Mouse (Mus musculus) kidney, embryonic 16.5 days (tissue): ENCODE results near the gene Tas2r130. TPM values are rescaled to one million over a fixed set of nuclear protein-coding genes. Genes with fewer than 3 reads are reported as not detected.
"Not testable (repeated sequence)": the region's sequence is repeated elsewhere in the genome, so short reads cannot be mapped to it uniquely, and the experiment has no call there.

ENCODE experiments used
- ATAC-seq: fragments of 200-750 bp; cut with Nextera tagmentation; 2 replicates; pipeline ENCODE4 v1.8.0; 2017; ENCODE audit warnings: moderate TSS enrichment; ENCODE audit not compliant: low FRiP score, low TSS enrichment
- H3K27ac ChIP-seq: fragments of 300-500 bp; sonication (generic); 2 replicates; pipeline ENCODE4 v1.5.1; 2014; ENCODE audit warnings: low read length
- H3K27me3 ChIP-seq: fragments of 300-500 bp; sonication (generic); 2 replicates; pipeline ENCODE4 v1.6.1; 2014; ENCODE audit warnings: low read length, control low read depth, mixed read lengths; ENCODE audit not compliant: insufficient read depth
- H3K36me3 ChIP-seq: fragments of 300-500 bp; sonication (generic); 2 replicates; pipeline ENCODE4 v1.6.1; 2014; ENCODE audit warnings: low read length, control low read depth, mixed read lengths; ENCODE audit not compliant: insufficient read depth
- H3K4me1 ChIP-seq: fragments of 300-500 bp; sonication (generic); 2 replicates; pipeline ENCODE4 v1.6.1; 2014; ENCODE audit warnings: low read length, control low read depth, mixed read lengths; ENCODE audit not compliant: insufficient read depth
- H3K4me2 ChIP-seq: fragments of 300-500 bp; sonication (generic); replicated peaks from 2 replicates; pipeline ENCODE4 v1.6.1; 2014; ENCODE audit warnings: low read depth, low read length
- H3K4me3 ChIP-seq: fragments of 300-500 bp; sonication (generic); 2 replicates; pipeline ENCODE4 v1.5.1; 2014; ENCODE audit warnings: mild to moderate bottlenecking, low read length
- H3K9ac ChIP-seq: fragments of 300-500 bp; sonication (generic); replicated peaks from 2 replicates; pipeline ENCODE4 v1.6.1; 2014; ENCODE audit warnings: low read length
- H3K9me3 ChIP-seq: fragments of 300-500 bp; sonication (generic); 2 replicates; pipeline ENCODE4 v1.6.1; 2016; ENCODE audit warnings: low read length, control low read depth
- WGBS: fragments of 180-500 bp; shearing (Covaris S2); extraction: QIAGEN DNeasy Blood & Tissue Kit; methylation state at CpG from one replicate; pipeline ENCODE4 v1.1.7; 2014; 5-methylcytosine and 5-hydroxymethylcytosine counted together
- polyA plus RNA-seq: library from polyadenylated mRNA; unstranded; fragments of >200 nt; fragmentation: Nextera tagmentation; extraction: Ambion mirVana; gene quantifications from 2 replicates; pipeline ENCODE4 v1.2.1, GENCODE M21; 2015

The Tas2r130 gene
- not detected in 2 replicates for polyA plus RNA-seq

- Histone ChIP-seq H3K36me3 (no peaks in the 10 kb centered on the region), H3K27ac (no peak within 1 kb of the TSS), H3K4me1 (no peaks in the 10 kb centered on the region), H3K27me3 (no peaks in the 10 kb centered on the region), H3K9ac (no peak within 1 kb of the TSS), H3K4me3 (no peak within 1 kb of the TSS), H3K9me3 (peaks cover 3% of the 10 kb centered on the region; the same call in 1 of the 2 replicates), H3K4me2 (no peak within 1 kb of the TSS)
- WGBS = 73% methylated on average over 3 of the region's 3 CpGs
- ATAC-seq = no peak
Observed at GRCm38 (mm10) chr6:131630812-131631211, at the start of gene Tas2r130. Gene Tas2r130, minus strand, starts transcription at chr6:131630912.

GRCm38 (mm10) chr6:131678786-131679185 is 48.1 kb upstream of the Tas2r130 start, which contains the start of gene Tas2r106:
Gene Tas2r106, minus strand, starts transcription at chr6:131678886.
- Histone ChIP-seq H3K9me3 (no peaks in the 10 kb centered on the region), H3K9ac (no peak within 1 kb of the TSS), H3K27me3 (no peaks in the 10 kb centered on the region), H3K4me2 (no peak within 1 kb of the TSS), H3K4me3 (no peak within 1 kb of the TSS), H3K36me3 (no peaks in the 10 kb centered on the region), H3K4me1 (no peaks in the 10 kb centered on the region), H3K27ac (no peak within 1 kb of the TSS)
- no peak for ATAC-seq
- WGBS = 76% methylated on average over 3 of the region's 3 CpGs

GRCm38 (mm10) chr6:131660049-131660448 is 29.3 kb upstream of the Tas2r130 start, which contains the start of gene Tas2r107:
Gene Tas2r107, minus strand, starts transcription at chr6:131660149.
- Histone ChIP-seq H3K27me3 (no peaks in the 10 kb centered on the region), H3K4me3 (no peak within 1 kb of the TSS), H3K4me2 (no peak within 1 kb of the TSS), H3K4me1 (no peaks in the 10 kb centered on the region), H3K27ac (no peak within 1 kb of the TSS), H3K9ac (no peak within 1 kb of the TSS), H3K9me3 (no peaks in the 10 kb centered on the region; the same call in 1 of the 2 replicates), H3K36me3 (no peaks in the 10 kb centered on the region)
- no peak for ATAC-seq

GRCm38 (mm10) chr6:131609956-131610355 is 20.8 kb downstream of the Tas2r130 start:
- not testable (repeated sequence) for H3K36me3 ChIP-seq, H3K4me3 ChIP-seq, H3K4me1 ChIP-seq, H3K27me3 ChIP-seq, H3K9ac ChIP-seq, ATAC-seq, H3K27ac ChIP-seq, H3K4me2 ChIP-seq
- peaks cover 11% of the 10 kb centered on the region; the same call in 1 of the 2 replicates for H3K9me3 ChIP-seq
- WGBS = 83% methylated on average over 1 of the region's 1 CpGs

- H3K4me2 ChIP-seq = no peak overlapping the region
- ATAC-seq = no peak
- H3K4me3 ChIP-seq = no peak overlapping the region
- no peaks in the 10 kb centered on the region for H3K36me3 ChIP-seq
- H3K9me3 ChIP-seq = peaks cover 5% of the 10 kb centered on the region; the same call in 1 of the 2 replicates
- H3K27me3 ChIP-seq = no peaks in the 10 kb centered on the region
- WGBS = 89% methylated on average over 4 of the region's 4 CpGs
- no peak overlapping the region for H3K27ac ChIP-seq
- no peak overlapping the region for H3K9ac ChIP-seq
- no peaks in the 10 kb centered on the region for H3K4me1 ChIP-seq
Observed at GRCm38 (mm10) chr6:131604821-131605220, 25.9 kb downstream of the Tas2r130 start.

Other genes starting within 250 kb of the Tas2r130 start
- gene Ybx3, start 242.4 kb downstream of the Tas2r130 start, polyA plus RNA-seq = 32.2 and 35.9 TPM in 2 replicates
- gene 5430401F13Rik, start 144.5 kb downstream of the Tas2r130 start, polyA plus RNA-seq = not detected in 2 replicates
- gene Gm6619, start 144.5 kb downstream of the Tas2r130 start, polyA plus RNA-seq = not detected in 2 replicates
- gene Tas2r107, start 29.2 kb upstream of the Tas2r130 start, polyA plus RNA-seq = not detected in 2 replicates
- gene Tas2r106, start 48.0 kb upstream of the Tas2r130 start, polyA plus RNA-seq = not detected in 2 replicates
- not detected in 2 replicates for gene Tas2r104, start 54.8 kb upstream of the Tas2r130 start, polyA plus RNA-seq
- gene Tas2r105, start 56.6 kb upstream of the Tas2r130 start, polyA plus RNA-seq = not detected in 2 replicates
- not detected in 2 replicates for gene Tas2r114, start 59.2 kb upstream of the Tas2r130 start, polyA plus RNA-seq